Mouse (Mus musculus) heart, embryonic 15.5 days (tissue): ENCODE data around the gene Ogfod2. TPM values are rescaled to one million over a fixed set of nuclear protein-coding genes. Genes with fewer than 3 reads are reported as not detected.

Experiments used
- ATAC-seq: fragments of 200-750 bp; cut with Nextera tagmentation; replicated peaks from 2 replicates; pipeline ENCODE4 v1.8.0; 2017; ENCODE audit warnings: low read depth, moderate TSS enrichment; ENCODE audit not compliant: insufficient number of reproducible peaks, insufficient read depth, low FRiP score
- H3K27ac ChIP-seq: fragments of 300-500 bp; sonication (generic); 2 replicates; pipeline ENCODE4 v1.5.1; 2015; ENCODE audit warnings: mild to moderate bottlenecking, inconsistent platforms
- H3K27me3 ChIP-seq: fragments of 300-500 bp; sonication (generic); 2 replicates; pipeline ENCODE4 v1.6.1; 2015; ENCODE audit warnings: inconsistent platforms
- H3K36me3 ChIP-seq: fragments of 300-500 bp; sonication (generic); 2 replicates; pipeline ENCODE4 v1.6.1; 2015; ENCODE audit warnings: mild to moderate bottlenecking, inconsistent platforms
- H3K4me1 ChIP-seq: fragments of 300-500 bp; sonication (generic); replicated peaks from 2 replicates; pipeline ENCODE4 v1.6.1; 2015; ENCODE audit warnings: inconsistent platforms
- H3K4me2 ChIP-seq: fragments of 300-500 bp; sonication (generic); 2 replicates; pipeline ENCODE4 v1.6.1; 2015; ENCODE audit warnings: inconsistent platforms, mild to moderate bottlenecking, moderate library complexity
- H3K4me3 ChIP-seq: fragments of 300-500 bp; sonication (generic); 2 replicates; pipeline ENCODE4 v1.5.1; 2015; ENCODE audit warnings: mild to moderate bottlenecking, inconsistent platforms
- H3K9ac ChIP-seq: fragments of 300-500 bp; sonication (generic); 2 replicates; pipeline ENCODE4 v1.6.1; 2015; ENCODE audit warnings: mild to moderate bottlenecking, inconsistent platforms
- H3K9me3 ChIP-seq: fragments of 300-500 bp; sonication (generic); replicated peaks from 2 replicates; pipeline ENCODE4 v1.6.1; 2016; ENCODE audit warnings: inconsistent platforms
- WGBS: fragments of 180-500 bp; shearing (Covaris S2); methylation state at CpG from one replicate; pipeline ENCODE4 v1.1.7; 2015; ENCODE audit warnings: mixed read lengths; 5-methylcytosine and 5-hydroxymethylcytosine counted together
- polyA plus RNA-seq: library from polyadenylated mRNA; unstranded; fragments of >200 nt; fragmentation: Nextera tagmentation; extraction: Ambion mirVana; gene quantifications from 2 replicates; pipeline ENCODE4 v1.2.1, GENCODE M21; 2015

The Ogfod2 gene
- polyA plus RNA-seq, 1 experiment from 2014 or later = 18.2 TPM

DNA sequence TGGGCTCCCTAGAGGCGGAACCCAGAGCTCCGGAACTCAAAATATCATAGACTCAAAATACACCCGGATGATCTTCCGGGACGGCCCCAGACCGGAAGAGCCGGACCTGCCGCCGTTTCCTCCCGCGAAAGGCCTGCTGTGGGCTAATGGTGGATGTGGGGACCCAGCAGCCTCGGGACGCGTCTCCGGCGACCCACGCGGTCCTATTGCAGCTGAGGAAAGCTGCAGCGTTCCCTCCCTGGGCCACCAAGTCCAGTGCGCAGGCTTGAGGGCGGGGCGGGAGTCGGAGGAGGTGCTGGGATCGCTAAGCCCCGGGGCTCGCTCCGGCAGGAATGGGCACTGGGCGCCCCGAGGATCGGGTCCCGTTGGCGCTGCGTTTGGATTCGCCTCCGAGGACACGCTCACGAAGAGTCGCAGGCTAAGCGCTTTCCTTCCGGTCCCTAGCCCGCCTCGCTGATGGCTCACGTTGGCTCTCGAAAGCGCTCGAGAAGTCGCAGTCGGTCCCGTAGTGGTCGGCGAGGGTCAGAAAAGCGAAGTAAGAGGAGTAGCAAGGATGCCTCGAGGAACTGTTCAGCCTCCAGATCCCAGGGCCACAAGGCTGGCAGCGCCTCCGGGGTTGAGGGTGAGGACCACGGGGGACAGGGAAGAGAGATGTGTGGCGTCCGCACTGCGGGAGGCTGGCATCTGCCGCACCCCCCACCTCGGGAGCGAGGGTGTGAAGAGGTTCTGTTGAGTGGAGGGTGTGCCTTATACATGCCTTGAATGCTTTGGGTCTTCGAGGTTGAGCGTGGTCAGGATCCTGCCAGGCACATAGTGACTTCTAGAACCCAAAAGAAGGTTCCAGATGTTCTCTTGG is 4.1 kb downstream of the Ogfod2 start, which contains the start of gene Arl6ip4:
TSS of gene Arl6ip4 (plus strand) at position 100 of the 856 bp plus-strand sequence.
- peak within 1 kb of the TSS; percentile 77 for H3K4me3 ChIP-seq
- peak within 1 kb of the TSS; percentile 80 for H3K27ac ChIP-seq
- no peaks in the 10 kb centered on the region for H3K27me3 ChIP-seq
- under 1% methylated on average over 64 of the region's 64 CpGs for WGBS
- H3K36me3 ChIP-seq = peaks cover 35% of the 10 kb centered on the region
- H3K4me1 ChIP-seq = peaks cover 45% of the 10 kb centered on the region
- H3K4me2 ChIP-seq = peak within 1 kb of the TSS; percentile 95
- ATAC-seq = no peak
- H3K9me3 ChIP-seq = no peaks in the 10 kb centered on the region
- H3K9ac ChIP-seq = peak within 1 kb of the TSS; percentile 88

DNA sequence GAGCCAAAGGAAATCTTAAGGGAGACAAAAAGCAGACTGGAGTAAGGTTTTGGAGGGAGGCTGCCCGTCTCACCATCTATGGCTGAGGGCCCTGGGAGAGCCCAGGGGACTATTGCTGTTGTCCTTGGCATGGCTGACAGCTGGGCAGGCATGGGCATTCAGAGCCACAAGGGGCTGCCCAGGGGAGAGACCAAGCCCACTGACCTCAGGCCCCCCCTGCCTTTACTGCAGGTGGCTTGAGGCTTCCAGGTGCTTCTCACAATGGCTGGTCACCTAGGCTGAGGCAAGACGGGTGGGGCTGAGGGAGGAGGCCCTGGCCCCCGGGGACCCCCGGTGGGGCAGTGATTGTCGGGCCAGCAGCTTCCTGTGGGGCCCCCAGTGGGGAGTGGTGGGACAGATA is 7.1 kb downstream of the Ogfod2 start:
- Histone ChIP-seq H3K36me3 (peaks cover 58% of the 10 kb centered on the region), H3K27me3 (no peaks in the 10 kb centered on the region), H3K4me1 (peaks cover 32% of the 10 kb centered on the region), H3K9me3 (no peaks in the 10 kb centered on the region), H3K4me3 (no peak overlapping the region), H3K9ac (no peak overlapping the region), H3K27ac (no peak overlapping the region), H3K4me2 (no peak overlapping the region)
- no peak for ATAC-seq
- WGBS = 71% methylated on average over 5 of the region's 5 CpGs

DNA sequence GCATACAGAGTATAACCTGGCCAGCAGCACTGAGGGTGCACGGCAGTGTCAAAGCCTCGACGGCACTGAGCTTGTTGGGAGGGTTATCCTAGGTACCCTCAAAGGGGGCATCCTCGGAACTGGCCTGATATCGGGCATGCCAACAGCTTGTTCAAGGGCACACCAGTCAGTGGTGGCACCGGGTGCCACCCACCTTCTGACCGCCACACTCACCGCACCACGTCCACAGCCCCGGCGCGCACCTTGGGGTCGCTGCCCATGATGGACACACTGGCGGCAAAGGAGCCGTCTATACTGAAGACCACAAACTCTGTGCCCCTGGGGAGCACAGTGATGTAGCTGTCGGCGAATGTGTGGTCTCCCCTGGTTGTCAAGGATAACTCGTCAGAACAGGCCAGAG is 10.3 kb downstream of the Ogfod2 start:
- WGBS = 87% methylated on average over 18 of the region's 18 CpGs
- no peak overlapping the region for H3K4me3 ChIP-seq
- no peak for ATAC-seq
- no peak overlapping the region for H3K9ac ChIP-seq
- H3K4me1 ChIP-seq = peaks cover 16% of the 10 kb centered on the region
- H3K9me3 ChIP-seq = no peaks in the 10 kb centered on the region
- no peak overlapping the region for H3K4me2 ChIP-seq
- no peaks in the 10 kb centered on the region for H3K27me3 ChIP-seq
- peaks cover 80% of the 10 kb centered on the region for H3K36me3 ChIP-seq
- H3K27ac ChIP-seq = no peak overlapping the region

DNA sequence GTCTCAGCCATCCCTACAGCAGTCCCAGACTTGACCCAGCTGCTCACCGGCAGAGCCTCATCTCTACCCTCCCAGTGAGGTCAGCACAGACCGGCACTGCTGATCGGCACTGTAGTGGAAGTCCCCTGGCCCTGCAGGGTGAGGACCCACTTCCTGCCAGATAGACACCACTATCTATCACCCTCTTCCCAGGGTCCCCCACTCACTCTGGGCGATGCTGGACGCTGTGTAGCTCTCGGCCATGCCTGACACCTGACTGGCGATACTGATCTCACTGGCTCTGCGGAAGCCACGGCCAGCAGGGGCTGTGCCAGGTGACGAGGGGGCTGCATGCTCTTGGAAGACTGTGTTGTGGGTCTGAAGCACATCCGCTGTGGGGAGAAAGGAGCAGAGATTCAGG is 13.0 kb downstream of the Ogfod2 start:
- 88% methylated on average over 11 of the region's 11 CpGs for WGBS
- no peaks in the 10 kb centered on the region for H3K9me3 ChIP-seq
- no peak for ATAC-seq
- H3K27me3 ChIP-seq = no peaks in the 10 kb centered on the region
- no peak overlapping the region for H3K4me2 ChIP-seq
- peaks cover 83% of the 10 kb centered on the region for H3K36me3 ChIP-seq
- H3K9ac ChIP-seq = no peak overlapping the region
- H3K27ac ChIP-seq = no peak overlapping the region
- no peak overlapping the region for H3K4me3 ChIP-seq
- H3K4me1 ChIP-seq = no peaks in the 10 kb centered on the region

DNA sequence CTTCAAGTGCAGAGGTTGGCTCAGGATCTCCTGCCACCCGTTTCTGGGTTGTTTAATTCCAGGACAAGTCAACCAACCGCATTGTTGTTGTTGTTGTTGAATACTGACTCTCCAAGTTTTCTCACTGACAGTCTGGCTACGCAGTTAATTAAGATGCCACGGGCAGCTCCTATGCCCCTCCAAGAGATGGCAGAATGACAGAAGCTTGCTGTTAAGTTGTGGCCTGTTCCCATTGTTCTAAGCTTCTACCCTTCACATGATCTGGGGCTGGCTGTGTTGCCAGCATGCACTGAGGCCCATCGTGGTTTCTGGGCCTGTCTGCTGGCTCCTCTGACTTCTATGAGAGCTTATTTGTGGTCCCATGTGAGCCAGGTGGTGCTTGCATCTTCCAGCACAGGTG is 22.2 kb downstream of the Ogfod2 start:
- no peak overlapping the region for H3K27ac ChIP-seq
- 85% methylated on average over 5 of the region's 5 CpGs for WGBS
- no peak overlapping the region for H3K4me2 ChIP-seq
- H3K27me3 ChIP-seq = no peaks in the 10 kb centered on the region
- peaks cover 5% of the 10 kb centered on the region; the same call in 1 of the 2 replicates for H3K4me1 ChIP-seq
- H3K9me3 ChIP-seq = no peaks in the 10 kb centered on the region
- no peak overlapping the region for H3K4me3 ChIP-seq
- ATAC-seq = no peak
- H3K36me3 ChIP-seq = peaks cover 69% of the 10 kb centered on the region
- no peak overlapping the region for H3K9ac ChIP-seq

DNA sequence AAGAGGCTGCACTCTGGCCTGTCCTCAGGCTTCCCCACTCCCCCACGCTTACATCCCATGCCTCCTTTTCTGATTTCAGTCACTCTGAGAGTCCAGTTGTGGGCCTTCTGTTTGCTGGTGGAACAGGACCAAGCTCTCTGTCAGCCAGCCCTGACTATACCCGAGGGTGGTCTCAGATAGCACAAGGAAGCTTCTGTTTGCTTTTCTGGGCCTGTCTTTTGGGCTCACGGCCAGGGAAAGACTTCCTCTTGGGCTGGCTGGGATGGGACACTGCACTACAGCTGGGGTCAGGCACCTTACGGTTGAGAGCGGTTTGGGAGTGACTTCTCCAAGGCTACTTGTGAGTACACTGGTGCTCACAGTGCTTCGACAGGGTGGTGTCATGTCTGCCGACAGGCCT is 26.0 kb downstream of the Ogfod2 start:
- H3K4me3 ChIP-seq = no peak overlapping the region
- ATAC-seq = peak; percentile 37
- H3K4me2 ChIP-seq = no peak overlapping the region
- no peaks in the 10 kb centered on the region for H3K27me3 ChIP-seq
- H3K27ac ChIP-seq = no peak overlapping the region
- peaks cover 5% of the 10 kb centered on the region; the same call in 1 of the 2 replicates for H3K4me1 ChIP-seq
- 54% methylated on average over 7 of the region's 7 CpGs for WGBS
- H3K36me3 ChIP-seq = peaks cover 51% of the 10 kb centered on the region
- no peaks in the 10 kb centered on the region for H3K9me3 ChIP-seq
- H3K9ac ChIP-seq = no peak overlapping the region

DNA sequence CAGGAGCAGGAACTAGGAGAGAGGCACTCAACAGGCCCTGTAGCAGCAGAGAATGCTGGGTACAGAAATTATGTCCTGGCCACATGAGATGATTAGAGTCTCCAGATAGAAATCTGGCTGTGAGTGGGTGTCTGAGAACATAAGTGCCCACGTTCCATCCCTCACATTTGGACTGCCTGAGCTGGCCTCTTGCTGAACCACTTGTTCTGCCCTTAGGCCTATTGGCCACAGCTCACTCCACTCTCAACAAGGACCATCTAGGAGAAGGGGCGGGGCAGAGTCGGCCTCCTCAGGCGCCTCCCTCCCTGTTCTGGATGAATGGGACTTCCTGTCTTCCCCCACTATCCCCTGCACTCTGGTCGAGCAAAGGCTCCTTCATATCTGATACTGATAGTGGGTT is 36.9 kb downstream of the Ogfod2 start:
- no peak overlapping the region for H3K4me2 ChIP-seq
- H3K4me3 ChIP-seq = no peak overlapping the region
- H3K27me3 ChIP-seq = no peaks in the 10 kb centered on the region
- H3K9me3 ChIP-seq = no peaks in the 10 kb centered on the region
- H3K9ac ChIP-seq = no peak overlapping the region
- H3K27ac ChIP-seq = no peak overlapping the region
- peaks cover 22% of the 10 kb centered on the region for H3K4me1 ChIP-seq
- no peak for ATAC-seq
- 50% methylated on average over 5 of the region's 5 CpGs for WGBS
- peaks cover 20% of the 10 kb centered on the region for H3K36me3 ChIP-seq

DNA sequence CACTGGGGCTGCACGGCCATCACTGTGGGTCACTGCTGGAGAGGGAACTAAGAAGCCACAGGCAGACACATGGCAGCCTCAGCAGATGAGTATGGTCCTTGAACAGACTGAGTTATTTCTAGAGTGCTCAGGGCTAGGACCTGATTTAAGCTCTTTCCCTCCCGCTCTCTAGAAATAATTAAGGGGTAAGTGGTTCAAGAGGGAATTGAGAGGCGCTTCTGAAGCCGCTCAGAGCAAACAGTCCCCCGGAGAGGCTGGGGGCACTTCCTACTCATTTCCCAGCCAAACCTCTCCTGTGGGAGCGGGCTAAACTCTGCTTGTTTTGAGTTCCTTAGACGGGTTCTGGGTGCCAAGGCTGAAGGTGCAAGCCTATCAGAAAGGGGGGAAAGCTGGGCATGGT is 38.8 kb downstream of the Ogfod2 start:
- Histone ChIP-seq H3K27ac (no peak overlapping the region), H3K9me3 (no peaks in the 10 kb centered on the region), H3K36me3 (peaks cover 14% of the 10 kb centered on the region; the same call in 1 of the 2 replicates), H3K27me3 (no peaks in the 10 kb centered on the region), H3K4me1 (peaks cover 21% of the 10 kb centered on the region), H3K9ac (no peak overlapping the region), H3K4me3 (no peak overlapping the region), H3K4me2 (no peak overlapping the region)
- ATAC-seq = no peak
- 74% methylated on average over 7 of the region's 7 CpGs for WGBS

DNA sequence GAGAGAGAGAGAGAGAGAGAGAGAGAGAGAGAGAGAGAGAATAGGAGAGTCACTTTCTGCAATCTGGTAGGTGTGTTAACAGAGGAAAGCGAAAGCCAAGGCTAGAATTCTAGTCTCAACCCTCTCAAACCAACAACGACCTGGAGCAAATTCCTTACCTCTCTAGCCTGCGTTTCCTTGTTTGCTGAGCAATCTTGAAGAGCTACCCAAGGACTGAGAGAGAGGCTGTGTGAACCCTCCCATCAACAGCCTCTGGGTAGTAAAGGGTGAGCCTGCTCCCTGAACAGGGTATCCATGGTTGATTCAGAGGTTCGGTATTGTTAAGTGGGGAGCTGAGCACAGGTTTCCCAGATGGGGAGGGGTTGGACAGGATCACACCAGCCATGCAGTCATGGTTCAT is 40.6 kb downstream of the Ogfod2 start:
- H3K27me3 ChIP-seq = no peaks in the 10 kb centered on the region
- H3K4me1 ChIP-seq = peaks cover 16% of the 10 kb centered on the region
- H3K9me3 ChIP-seq = no peaks in the 10 kb centered on the region
- no peak overlapping the region for H3K9ac ChIP-seq
- no peak overlapping the region for H3K4me2 ChIP-seq
- H3K36me3 ChIP-seq = peaks cover 14% of the 10 kb centered on the region; the same call in 1 of the 2 replicates
- 76% methylated on average over 4 of the region's 4 CpGs for WGBS
- no peak for ATAC-seq
- H3K4me3 ChIP-seq = no peak overlapping the region
- H3K27ac ChIP-seq = no peak overlapping the region

DNA sequence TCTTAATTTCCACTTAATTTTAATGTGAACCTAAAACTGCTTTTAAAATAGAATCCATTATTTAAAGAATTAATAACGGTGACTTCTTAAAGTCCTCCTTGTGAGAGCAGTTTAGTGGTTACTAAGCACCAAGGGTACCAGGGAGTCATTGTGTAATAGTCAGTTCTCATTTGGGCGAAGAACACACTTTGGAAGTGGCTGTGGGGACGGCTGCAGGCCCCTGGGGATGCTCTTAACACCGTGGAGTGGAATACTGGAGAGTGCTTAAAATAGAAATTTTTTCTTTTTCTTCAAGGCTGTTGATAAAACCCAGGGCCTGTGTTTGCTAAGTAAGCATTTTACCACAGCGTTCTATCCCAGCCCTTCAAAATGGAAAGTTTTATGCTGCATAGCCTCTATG is 43.8 kb downstream of the Ogfod2 start:
- no peaks in the 10 kb centered on the region for H3K9me3 ChIP-seq
- no peak overlapping the region for H3K27ac ChIP-seq
- no peak overlapping the region for H3K4me2 ChIP-seq
- no peak for ATAC-seq
- H3K36me3 ChIP-seq = peaks cover 8% of the 10 kb centered on the region; the same call in 1 of the 2 replicates
- no peak overlapping the region for H3K9ac ChIP-seq
- WGBS = 48% methylated on average over 5 of the region's 5 CpGs
- H3K4me3 ChIP-seq = no peak overlapping the region
- H3K27me3 ChIP-seq = no peaks in the 10 kb centered on the region
- peaks cover 40% of the 10 kb centered on the region for H3K4me1 ChIP-seq

DNA sequence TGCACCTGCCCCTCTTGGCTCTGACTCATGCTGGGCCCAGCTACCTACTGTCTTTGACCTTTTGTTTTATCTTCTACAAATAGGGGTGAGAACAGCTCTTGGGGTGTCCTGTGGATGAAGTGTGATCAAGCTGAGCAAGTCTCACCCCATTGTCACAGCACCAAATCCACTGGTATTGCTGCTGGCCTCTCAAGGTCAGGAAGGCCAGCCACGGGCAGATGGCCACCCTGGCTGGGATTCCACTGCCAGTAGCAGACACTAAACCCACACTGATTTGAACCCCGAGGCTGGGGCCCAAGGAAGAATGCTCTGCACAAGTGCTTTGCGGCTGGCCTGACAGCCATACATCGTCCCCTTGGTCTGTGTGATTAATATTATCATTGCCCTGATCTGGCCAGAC is 46.2 kb downstream of the Ogfod2 start:
- Histone ChIP-seq H3K4me3 (no peak overlapping the region), H3K27me3 (no peaks in the 10 kb centered on the region), H3K9me3 (no peaks in the 10 kb centered on the region), H3K4me2 (no peak overlapping the region), H3K9ac (no peak overlapping the region), H3K4me1 (peaks cover 57% of the 10 kb centered on the region), H3K36me3 (no peaks in the 10 kb centered on the region), H3K27ac (peak overlapping the region; percentile 9)
- ATAC-seq = no peak
- 37% methylated on average over 4 of the region's 4 CpGs for WGBS

DNA sequence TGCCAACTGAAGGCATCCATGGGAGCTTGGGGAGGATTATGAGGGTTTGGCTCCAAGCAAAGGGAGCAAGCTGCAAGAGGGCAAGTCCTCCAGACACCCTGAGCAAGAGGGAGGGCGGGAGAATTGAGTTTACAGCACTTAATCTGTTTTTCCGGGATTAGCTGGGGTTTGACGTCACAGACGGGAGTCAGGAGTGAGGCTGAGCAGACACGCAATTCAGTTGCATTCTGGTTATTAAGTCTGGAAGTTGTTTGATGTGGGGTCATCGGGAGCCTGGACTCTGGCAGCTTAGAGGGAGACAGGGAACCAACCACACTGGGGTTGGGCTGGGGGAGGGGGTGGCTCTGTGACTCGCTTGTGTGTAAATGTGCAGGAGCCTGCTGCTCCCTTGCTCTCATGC is 47.4 kb downstream of the Ogfod2 start:
- Histone ChIP-seq H3K4me1 (peaks cover 64% of the 10 kb centered on the region), H3K4me3 (no peak overlapping the region), H3K27ac (peak overlapping the region; percentile 34; the same call in 1 of the 2 replicates), H3K9ac (no peak overlapping the region), H3K4me2 (no peak overlapping the region), H3K27me3 (no peaks in the 10 kb centered on the region), H3K9me3 (no peaks in the 10 kb centered on the region), H3K36me3 (no peaks in the 10 kb centered on the region)
- no peak for ATAC-seq
- 39% methylated on average over 7 of the region's 7 CpGs for WGBS
